Mouse (Mus musculus) neural tube, embryonic 10.5 days (tissue): ENCODE data around the gene 3830403N18Rik.
"Not testable (repeated sequence)": the region's sequence is repeated elsewhere in the genome, so short reads cannot be mapped to it uniquely, and the experiment has no call there.

ENCODE experiments used
- DNase-seq: peaks from one replicate; pipeline ENCODE4 v3.0.0-alpha.2; 2017; ENCODE audit warnings: low spot score; ENCODE audit errors: extremely low spot score

3830403N18Rik gene

GRCm38 (mm10) chrX:56136336-56136909, at the start of gene 3830403N18Rik:
Gene 3830403N18Rik, plus strand, starts transcription at chrX:56136572.
- DNase-seq: not testable (repeated sequence)

DNA sequence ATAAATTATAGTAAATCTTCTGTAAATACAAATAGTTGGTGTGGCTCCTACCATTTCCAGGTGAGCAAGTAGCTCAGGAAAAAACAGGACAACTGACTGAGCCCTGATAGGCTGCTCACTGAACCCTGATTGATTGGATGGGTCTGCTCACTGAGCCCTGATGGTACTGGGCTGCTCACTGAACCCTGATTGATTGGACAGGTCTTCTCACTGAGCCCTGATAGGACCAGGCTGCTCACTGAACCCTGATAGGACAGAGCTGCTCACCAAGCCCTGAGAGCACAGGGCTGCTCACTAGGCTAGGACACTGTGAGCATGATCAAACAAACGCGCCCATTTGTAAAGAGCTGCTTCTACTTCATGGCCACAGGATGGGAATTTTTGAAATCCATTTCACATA, 15.0 kb downstream of the 3830403N18Rik start:
- no peak for DNase-seq

DNA sequence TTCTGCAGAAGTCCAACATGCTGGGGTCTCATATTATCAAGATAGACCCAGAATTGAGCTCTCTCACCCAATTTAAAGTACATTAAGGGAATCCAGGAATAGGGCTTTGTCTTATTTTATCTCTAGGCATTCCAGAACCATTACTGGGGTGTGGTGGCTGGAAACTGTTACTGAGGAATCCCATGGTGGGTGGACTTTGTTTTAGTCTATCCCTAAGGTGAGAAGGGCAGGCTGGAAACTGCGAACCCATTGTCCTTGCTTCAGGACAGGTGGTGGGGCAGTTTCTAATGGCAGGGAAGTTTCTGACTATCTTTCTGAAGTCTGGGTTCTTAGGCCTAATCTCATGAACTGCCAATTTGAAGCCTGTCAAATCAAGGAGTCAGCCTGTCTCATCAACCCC, 50.1 kb downstream of the 3830403N18Rik start:
- not testable (repeated sequence) for DNase-seq
